Mouse (Mus musculus) lung, embryonic 14.5 days (tissue): ENCODE measurements around the gene Nsmce3. TPM values are rescaled to one million over a fixed set of nuclear protein-coding genes. Genes with fewer than 3 reads are reported as not detected.

ENCODE experiments used
- ATAC-seq: fragments of 200-750 bp; cut with Nextera tagmentation; 2 replicates; pipeline ENCODE4 v1.8.0; 2017; ENCODE audit warnings: mild to moderate bottlenecking, moderate TSS enrichment, moderate library complexity; ENCODE audit not compliant: insufficient read depth
- DNase-seq: peaks from one replicate; pipeline ENCODE4 v3.0.0-alpha.2; 2015
- H3K27ac ChIP-seq: fragments of 300-500 bp; sonication (generic); 2 replicates; pipeline ENCODE4 v1.5.1; 2014; ENCODE audit warnings: low read depth, mild to moderate bottlenecking, moderate library complexity
- H3K27me3 ChIP-seq: fragments of 300-500 bp; sonication (generic); 2 replicates; pipeline ENCODE4 v1.6.1; 2014; ENCODE audit warnings: low read length, control low read depth; ENCODE audit not compliant: insufficient read depth
- H3K36me3 ChIP-seq: fragments of 300-500 bp; sonication (generic); 2 replicates; pipeline ENCODE4 v1.6.1; 2014; ENCODE audit warnings: control low read depth; ENCODE audit not compliant: insufficient read depth
- H3K4me1 ChIP-seq: fragments of 300-500 bp; sonication (generic); 2 replicates; pipeline ENCODE4 v1.6.1; 2014; ENCODE audit warnings: antibody characterized with exemption, control low read depth; ENCODE audit not compliant: insufficient read depth
- H3K4me2 ChIP-seq: fragments of 300-500 bp; sonication (generic); 2 replicates; pipeline ENCODE4 v1.6.1; 2014; ENCODE audit warnings: mild to moderate bottlenecking
- H3K4me3 ChIP-seq: fragments of 300-500 bp; sonication (generic); 2 replicates; pipeline ENCODE4 v1.5.1; 2014; ENCODE audit warnings: low read depth, low read length
- H3K9ac ChIP-seq: fragments of 300-500 bp; sonication (generic); 2 replicates; pipeline ENCODE4 v1.6.1; 2014
- H3K9me3 ChIP-seq: fragments of 300-500 bp; sonication (generic); 2 replicates; pipeline ENCODE4 v1.6.1; 2016; ENCODE audit warnings: low read depth, low read length, control low read depth
- CTCF ChIP-seq: IDR thresholded peaks from 2 replicates; pipeline ENCODE4 v1.5.1; 2016; ENCODE audit warnings: antibody characterized with exemption, low read depth
- WGBS: fragments of 180-500 bp; shearing (Covaris S2); extraction: QIAGEN DNeasy Blood & Tissue Kit; methylation state at CpG from one replicate; pipeline ENCODE4 v1.1.7; 2014; 5-methylcytosine and 5-hydroxymethylcytosine counted together
- polyA plus RNA-seq: library from polyadenylated mRNA; unstranded; fragments of >200 nt; fragmentation: Nextera tagmentation; extraction: Ambion mirVana; gene quantifications from 2 replicates; pipeline ENCODE4 v1.2.1, GENCODE M21; 2014

Gene Nsmce3
- polyA plus RNA-seq = 11.8 and 12.2 TPM in 2 replicates

DNA sequence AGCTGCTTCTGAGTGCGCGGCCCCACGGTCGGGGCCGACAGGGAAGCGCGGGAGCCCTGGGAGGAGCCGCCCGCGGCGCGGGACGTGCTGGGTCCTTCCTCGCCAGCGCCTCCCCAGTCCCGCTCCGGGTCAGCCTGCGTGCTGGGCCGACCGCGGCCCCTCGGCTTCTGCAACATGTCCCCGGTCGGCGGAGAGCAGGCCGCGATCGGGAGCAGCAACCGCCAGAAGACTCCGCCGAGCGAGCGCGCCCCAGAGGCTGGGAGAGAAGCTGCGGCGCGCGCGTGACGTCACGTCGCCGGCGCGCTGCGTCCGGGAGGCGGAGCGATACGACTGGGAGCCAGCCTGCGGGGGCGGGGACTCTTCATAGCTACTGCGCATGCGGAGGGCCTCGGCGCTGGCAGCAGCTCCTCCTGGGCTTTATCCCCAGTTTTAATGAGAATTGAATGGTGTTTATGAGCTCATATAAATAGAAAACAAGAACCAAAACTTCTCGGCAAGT is at the start of gene Nsmce3:
TSS of gene Nsmce3 (minus strand) at position 255 of the 499 bp plus-strand sequence.
- H3K9me3 ChIP-seq = no peaks in the 10 kb centered on the region
- 0% methylated on average over 57 of the region's 57 CpGs for WGBS
- H3K36me3 ChIP-seq = peaks cover 9% of the 10 kb centered on the region; the same call in 1 of the 2 replicates
- H3K4me1 ChIP-seq = peaks cover 9% of the 10 kb centered on the region
- peak within 1 kb of the TSS; percentile 84 for H3K4me3 ChIP-seq
- peak within 1 kb of the TSS; percentile 97 for H3K9ac ChIP-seq
- DNase-seq (peak; percentile 99), ATAC-seq (peak; percentile 95)
- peak within 1 kb of the TSS; percentile 90 for H3K4me2 ChIP-seq
- H3K27ac ChIP-seq = peak within 1 kb of the TSS; percentile 95
- no peaks in the 10 kb centered on the region for H3K27me3 ChIP-seq
- no peak for TF ChIP-seq CTCF

GRCm38 (mm10) chr7:64921189-64921588 is 48.4 kb upstream of the Nsmce3 start:
- H3K36me3 ChIP-seq = no peaks in the 10 kb centered on the region
- no peak for DNase-seq
- no peak overlapping the region for H3K4me3 ChIP-seq
- no peak overlapping the region for H3K27ac ChIP-seq
- H3K27me3 ChIP-seq = no peaks in the 10 kb centered on the region
- no peak overlapping the region for H3K4me2 ChIP-seq
- no peak for ATAC-seq
- no peak overlapping the region for H3K9ac ChIP-seq
- TF ChIP-seq CTCF = no peak
- 79% methylated on average over 13 of the region's 13 CpGs for WGBS
- H3K4me1 ChIP-seq = no peaks in the 10 kb centered on the region
- H3K9me3 ChIP-seq = no peaks in the 10 kb centered on the region

DNA sequence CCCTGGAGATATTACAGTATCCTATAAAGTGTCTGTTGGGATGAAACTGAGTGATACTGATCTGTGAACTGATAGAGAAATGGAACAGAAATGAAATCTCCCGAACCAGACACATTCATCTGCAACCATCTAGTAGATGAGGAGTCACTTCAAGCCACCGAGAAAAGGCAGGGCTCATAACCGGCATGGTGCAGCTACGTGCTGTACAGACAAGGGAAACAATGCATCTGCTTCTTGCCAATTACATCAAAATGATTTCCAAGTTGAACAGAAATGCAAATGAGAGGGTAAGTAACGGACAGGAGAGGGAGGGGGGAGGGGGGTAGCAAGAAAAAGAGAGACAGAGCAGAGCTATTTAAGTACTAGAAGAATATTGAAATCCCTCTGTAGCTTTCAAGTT is 47.9 kb upstream of the Nsmce3 start:
- TF ChIP-seq CTCF = no peak
- DNase-seq (no peak), ATAC-seq (no peak)
- no peak overlapping the region for H3K4me2 ChIP-seq
- no peak overlapping the region for H3K27ac ChIP-seq
- H3K27me3 ChIP-seq = no peaks in the 10 kb centered on the region
- H3K9ac ChIP-seq = no peak overlapping the region
- no peaks in the 10 kb centered on the region for H3K9me3 ChIP-seq
- WGBS = 78% methylated on average over 5 of the region's 5 CpGs
- no peaks in the 10 kb centered on the region for H3K36me3 ChIP-seq
- H3K4me3 ChIP-seq = no peak overlapping the region
- no peaks in the 10 kb centered on the region for H3K4me1 ChIP-seq

- Histone ChIP-seq H3K27me3 (no peaks in the 10 kb centered on the region), H3K9ac (no peak overlapping the region), H3K36me3 (no peaks in the 10 kb centered on the region), H3K4me3 (no peak overlapping the region), H3K4me1 (no peaks in the 10 kb centered on the region), H3K9me3 (no peaks in the 10 kb centered on the region), H3K4me2 (no peak overlapping the region), H3K27ac (no peak overlapping the region)
- ATAC-seq (peak; percentile 63; the same call in 1 of the 2 replicates), DNase-seq (peak; percentile 32)
- 21% methylated on average over 7 of the region's 7 CpGs for WGBS
- TF ChIP-seq CTCF = no peak
Measured at GRCm38 (mm10) chr7:64916654-64917053, 43.9 kb upstream of the Nsmce3 start.

DNA sequence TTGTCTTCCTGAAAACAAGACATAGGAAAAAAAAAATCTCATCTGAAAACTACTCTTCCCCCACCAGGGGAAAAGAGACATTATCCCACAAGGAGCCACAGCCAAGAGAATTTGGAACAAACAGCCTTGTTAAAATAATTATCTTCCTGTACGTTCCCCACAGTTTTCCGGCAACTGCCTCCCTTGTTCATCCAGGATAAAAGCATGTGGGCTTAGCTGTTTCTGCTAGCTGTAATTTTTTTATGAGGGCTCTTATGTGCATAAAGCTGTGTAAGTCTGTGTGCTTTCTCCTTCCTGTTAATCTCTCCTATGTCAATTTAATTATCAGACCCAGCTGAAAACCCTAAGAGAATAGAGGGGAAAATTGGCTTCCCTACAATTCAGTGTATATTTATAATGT is 42.3 kb upstream of the Nsmce3 start:
- 57% methylated on average over 2 of the region's 2 CpGs for WGBS
- H3K9ac ChIP-seq = no peak overlapping the region
- TF ChIP-seq CTCF = no peak
- H3K4me3 ChIP-seq = no peak overlapping the region
- DNase-seq (no peak), ATAC-seq (no peak)
- no peaks in the 10 kb centered on the region for H3K4me1 ChIP-seq
- H3K9me3 ChIP-seq = no peaks in the 10 kb centered on the region
- no peak overlapping the region for H3K4me2 ChIP-seq
- H3K36me3 ChIP-seq = no peaks in the 10 kb centered on the region
- H3K27ac ChIP-seq = no peak overlapping the region
- H3K27me3 ChIP-seq = no peaks in the 10 kb centered on the region

GRCm38 (mm10) chr7:64911945-64912344 is 39.1 kb upstream of the Nsmce3 start:
- no peak overlapping the region for H3K27ac ChIP-seq
- no peak for TF ChIP-seq CTCF
- H3K4me2 ChIP-seq = no peak overlapping the region
- H3K4me1 ChIP-seq = no peaks in the 10 kb centered on the region
- WGBS = 62% methylated on average over 2 of the region's 2 CpGs
- H3K36me3 ChIP-seq = no peaks in the 10 kb centered on the region
- H3K27me3 ChIP-seq = no peaks in the 10 kb centered on the region
- no peaks in the 10 kb centered on the region for H3K9me3 ChIP-seq
- DNase-seq (no peak), ATAC-seq (no peak)
- no peak overlapping the region for H3K9ac ChIP-seq
- no peak overlapping the region for H3K4me3 ChIP-seq

- ATAC-seq = no peak
- Histone ChIP-seq H3K4me2 (no peak overlapping the region), H3K4me3 (no peak overlapping the region), H3K36me3 (no peaks in the 10 kb centered on the region), H3K4me1 (no peaks in the 10 kb centered on the region), H3K27me3 (no peaks in the 10 kb centered on the region), H3K27ac (no peak overlapping the region), H3K9ac (no peak overlapping the region), H3K9me3 (no peaks in the 10 kb centered on the region)
- no peak for TF ChIP-seq CTCF
- 84% methylated on average over 2 of the region's 2 CpGs for WGBS
- no peak for DNase-seq
Measured at GRCm38 (mm10) chr7:64910208-64910607, 37.4 kb upstream of the Nsmce3 start.

GRCm38 (mm10) chr7:64906955-64907354 is 34.2 kb upstream of the Nsmce3 start:
- Histone ChIP-seq H3K4me1 (no peaks in the 10 kb centered on the region), H3K4me3 (no peak overlapping the region), H3K9me3 (no peaks in the 10 kb centered on the region), H3K27ac (no peak overlapping the region), H3K36me3 (no peaks in the 10 kb centered on the region), H3K4me2 (no peak overlapping the region), H3K27me3 (no peaks in the 10 kb centered on the region), H3K9ac (no peak overlapping the region)
- DNase-seq = no peak
- no peak for ATAC-seq
- 57% methylated on average over 5 of the region's 5 CpGs for WGBS
- no peak for TF ChIP-seq CTCF
